Mouse (Mus musculus) ES-E14 (cell line): ENCODE results near the gene Caskin1.

Source experiments
- CHD2 ChIP-seq: IDR thresholded peaks from 2 replicates; pipeline ENCODE4 v1.6.1; 2014; ENCODE audit warnings: mild to moderate bottlenecking, low read depth, low read length, inconsistent platforms
- HCFC1 ChIP-seq: IDR thresholded peaks from 2 replicates; pipeline ENCODE4 v1.6.1; 2012; ENCODE audit warnings: low read length, inconsistent platforms, borderline replicate concordance; ENCODE audit not compliant: insufficient read depth
- MAFK ChIP-seq: IDR thresholded peaks from 2 replicates; pipeline ENCODE4 v1.6.1; 2014; ENCODE audit warnings: mild to moderate bottlenecking, low read depth, low read length, inconsistent platforms; ENCODE audit not compliant: insufficient read depth
- ZC3H11A ChIP-seq: IDR thresholded peaks from 2 replicates; pipeline ENCODE4 v1.6.1; 2012; ENCODE audit warnings: low read depth, mild to moderate bottlenecking, inconsistent platforms, low read length, borderline replicate concordance

DNA sequence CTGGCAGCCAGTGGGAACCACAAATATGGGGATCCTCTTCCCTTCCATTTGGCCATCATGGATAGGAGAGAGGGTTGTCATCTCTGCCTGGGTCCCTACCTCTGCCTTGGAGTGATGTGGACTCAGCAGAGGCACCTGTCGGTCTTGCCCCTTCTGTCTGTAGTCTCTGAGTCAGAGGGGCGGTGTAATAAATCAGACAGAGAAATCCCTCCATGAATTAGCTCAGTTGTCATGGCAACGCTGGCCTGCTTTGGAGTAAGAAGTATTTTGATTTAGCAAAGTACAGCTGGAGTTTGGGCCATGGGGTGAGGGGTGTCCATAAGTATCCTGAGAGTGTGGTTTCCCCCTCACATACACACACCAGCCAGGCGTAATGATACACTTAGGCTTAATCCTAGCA is 2.0 kb downstream of the Caskin1 start:
- TF ChIP-seq HCFC1 (no peak), MAFK (no peak), ZC3H11A (no peak), CHD2 (no peak)
